Mouse (Mus musculus): Measurements from ENCODE around the gene Olfr1216.

- TF ChIP-seq POLR2A (IDR thresholded peaks at IDR 0.05; ENCODE audit: borderline replicate concordance, extremely low read depth, low read depth, low read length) (no peak), CTCF (IDR thresholded peaks at IDR 0.05; ENCODE audit: insufficient read depth, low read length) (no peak)
These were observed 25.6 kb downstream of the Olfr1216 start, which contains the start of gene Olfr1214 for GRCm38 (mm10) chr2:88992553-88992952.
